Mouse (Mus musculus): ENCODE measurements around the gene Bod1l. TPM values are rescaled to one million over a fixed set of nuclear protein-coding genes. Genes with fewer than 3 reads are reported as not detected.

The Bod1l gene
- polyA plus RNA-seq (2015; fragmentation: Nextera tagmentation; extraction: Ambion mirVana): 30.6 and 30.8 TPM in 2 replicates

DNA sequence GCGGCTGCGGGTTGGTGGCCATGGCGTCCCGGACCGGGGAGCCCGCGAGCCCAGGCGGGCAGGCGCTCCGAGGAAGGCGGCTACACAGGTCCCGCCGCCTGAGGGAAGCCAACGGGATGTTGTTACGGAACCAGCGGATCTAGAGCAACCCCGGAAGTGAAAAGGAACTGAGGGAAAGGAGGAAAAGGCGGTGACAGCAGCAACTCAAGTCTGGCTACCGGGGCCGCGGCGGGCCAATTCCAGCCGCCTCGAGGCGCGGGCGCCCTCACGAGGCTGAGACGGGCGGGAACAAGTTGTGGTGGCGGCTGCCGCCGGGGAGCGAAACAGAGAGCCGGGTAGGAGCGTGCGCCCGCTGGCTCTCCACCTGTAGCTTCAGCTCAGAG, at the start of gene Bod1l:
TSS of gene Bod1l (minus strand) at position 169 of the 383 bp plus-strand sequence.
- WGBS: under 1% methylated on average over 38 of the region's 38 CpGs
- Histone ChIP-seq H3K27ac (peak within 1 kb of the TSS; percentile 62), H3K4me1 (replicated peaks) (peaks cover 22% of the 10 kb centered on the region), H3K4me3 (peak within 1 kb of the TSS; percentile 93), H3K9me3 (no peaks in the 10 kb centered on the region), H3K27me3 (no peaks in the 10 kb centered on the region), H3K4me2 (peak within 1 kb of the TSS; percentile 92), H3K9ac (peak within 1 kb of the TSS; percentile 94), H3K36me3 (no peaks in the 10 kb centered on the region)
- peak; percentile 98 for ATAC-seq (ENCODE audit: low FRiP score)

DNA sequence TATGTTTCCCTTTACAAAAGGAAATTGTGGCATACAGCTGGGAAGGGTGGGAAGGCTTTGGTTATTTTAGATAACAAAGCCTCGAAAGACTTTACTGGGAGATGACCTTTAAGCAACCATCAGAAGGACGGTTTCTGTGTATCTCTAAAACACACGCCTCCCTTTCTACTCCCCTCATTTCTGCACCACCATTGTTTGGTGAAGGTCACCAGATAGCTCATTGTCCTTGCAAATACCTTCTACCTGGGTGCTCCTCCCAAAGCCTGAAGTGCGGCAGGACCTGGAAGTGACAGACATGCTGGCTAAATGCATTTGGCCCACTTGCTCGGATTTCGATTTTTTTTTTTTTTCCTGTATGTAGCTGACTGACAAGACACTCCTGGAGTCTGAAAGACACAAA, 49.2 kb upstream of the Bod1l start:
- peaks cover 11% of the 10 kb centered on the region for H3K4me1 ChIP-seq (replicated peaks)
- no peak overlapping the region for H3K9ac ChIP-seq
- ATAC-seq (ENCODE audit: low FRiP score): no peak
- H3K27me3 ChIP-seq: no peaks in the 10 kb centered on the region
- no peaks in the 10 kb centered on the region for H3K36me3 ChIP-seq
- H3K4me3 ChIP-seq: no peak overlapping the region
- H3K9me3 ChIP-seq: no peaks in the 10 kb centered on the region
- no peak overlapping the region for H3K4me2 ChIP-seq
- no peak overlapping the region for H3K27ac ChIP-seq
- 84% methylated on average over 6 of the region's 6 CpGs for WGBS

DNA sequence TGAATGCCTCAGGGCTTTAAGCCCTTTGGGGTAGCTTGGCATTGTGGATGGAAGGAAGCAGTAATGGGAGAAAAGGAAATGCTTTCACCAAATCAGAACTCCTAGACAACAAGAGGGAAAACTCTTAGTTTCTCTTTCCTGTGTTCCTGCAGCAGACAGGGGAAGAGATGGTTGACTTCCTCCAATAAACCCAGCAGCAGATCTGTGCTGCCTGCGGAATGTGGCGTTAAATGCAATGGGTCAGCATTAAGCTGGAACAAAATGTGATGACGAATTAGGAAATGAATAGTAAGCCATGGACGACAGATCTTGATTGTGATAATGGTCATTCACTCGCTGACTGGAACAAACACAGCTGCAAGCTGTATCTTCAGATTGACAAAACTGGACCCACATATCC, 46.8 kb upstream of the Bod1l start:
- H3K27me3 ChIP-seq: 0 out of 2 replicates have a peak, but pooled peaks cover 3% of the 10 kb centered on the region
- 67% methylated on average over 5 of the region's 5 CpGs for WGBS
- H3K4me2 ChIP-seq: no peak overlapping the region
- no peak overlapping the region for H3K4me3 ChIP-seq
- no peaks in the 10 kb centered on the region for H3K9me3 ChIP-seq
- H3K36me3 ChIP-seq: no peaks in the 10 kb centered on the region
- H3K27ac ChIP-seq: no peak overlapping the region
- peaks cover 11% of the 10 kb centered on the region for H3K4me1 ChIP-seq (replicated peaks)
- H3K9ac ChIP-seq: no peak overlapping the region
- ATAC-seq (ENCODE audit: low FRiP score): no peak

DNA sequence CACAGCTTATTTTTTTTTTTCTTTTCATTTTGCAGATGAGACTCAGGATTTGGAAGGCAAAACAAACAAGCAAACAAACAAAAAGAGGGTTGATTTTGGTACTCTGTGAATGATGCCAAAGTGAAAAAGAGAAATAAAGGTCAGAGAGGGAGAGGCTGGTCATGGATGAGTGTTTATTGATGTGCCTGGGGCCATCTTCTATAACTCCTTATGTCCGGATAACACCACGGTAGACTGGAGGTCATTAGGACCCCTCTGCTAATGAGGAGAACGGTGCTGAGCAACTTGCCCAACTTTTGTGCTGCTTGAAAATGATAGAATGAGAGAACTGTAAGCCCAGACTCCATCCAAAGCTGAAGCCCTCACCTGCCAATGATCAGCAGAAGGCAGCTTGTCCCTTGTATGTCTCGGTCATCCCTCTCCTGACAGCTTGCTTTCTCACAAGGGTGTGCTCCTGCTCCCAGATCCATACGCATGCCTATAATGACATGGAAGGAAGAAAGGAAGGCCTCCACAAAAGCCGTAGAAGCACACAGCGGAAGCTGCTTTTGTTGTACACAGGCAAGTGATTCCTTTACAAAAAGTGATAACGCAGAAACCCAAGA, 45.2 kb upstream of the Bod1l start:
- Histone ChIP-seq H3K4me2 (no peak overlapping the region), H3K4me3 (no peak overlapping the region), H3K36me3 (no peaks in the 10 kb centered on the region), H3K9ac (no peak overlapping the region), H3K9me3 (no peaks in the 10 kb centered on the region), H3K27me3 (0 out of 2 replicates have a peak, but pooled peaks cover 3% of the 10 kb centered on the region), H3K27ac (peak overlapping the region; percentile 9), H3K4me1 (replicated peaks) (peaks cover 11% of the 10 kb centered on the region)
- 64% methylated on average over 8 of the region's 8 CpGs for WGBS
- ATAC-seq (ENCODE audit: low FRiP score): peak; percentile 33; the same call in 1 of the 2 replicates

DNA sequence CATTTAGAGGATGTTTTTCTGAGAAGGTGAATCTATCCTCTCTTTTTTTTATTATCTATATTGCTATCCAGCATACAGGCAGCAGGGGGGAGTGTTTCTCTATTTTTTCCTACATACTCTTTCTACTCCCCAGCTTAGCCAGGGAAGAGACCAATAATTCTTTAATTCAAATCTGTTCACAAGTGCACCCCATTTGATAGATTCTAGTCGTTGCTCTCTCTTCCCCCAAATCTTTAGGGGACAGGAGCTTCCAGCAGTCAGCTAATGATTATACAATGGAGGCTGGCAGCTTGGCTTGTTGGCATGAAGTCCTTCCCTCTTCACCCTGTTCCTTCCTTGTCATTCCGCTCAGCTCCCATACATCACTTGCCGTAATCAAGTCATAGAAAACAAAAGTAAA, 44.7 kb upstream of the Bod1l start:
- WGBS: 33% methylated on average over 3 of the region's 3 CpGs
- H3K9ac ChIP-seq: no peak overlapping the region
- no peak overlapping the region for H3K27ac ChIP-seq
- no peaks in the 10 kb centered on the region for H3K9me3 ChIP-seq
- peaks cover 11% of the 10 kb centered on the region for H3K4me1 ChIP-seq (replicated peaks)
- H3K36me3 ChIP-seq: no peaks in the 10 kb centered on the region
- H3K4me3 ChIP-seq: no peak overlapping the region
- H3K27me3 ChIP-seq: 0 out of 2 replicates have a peak, but pooled peaks cover 3% of the 10 kb centered on the region
- H3K4me2 ChIP-seq: no peak overlapping the region
- peak; percentile 83 for ATAC-seq (ENCODE audit: low FRiP score)

DNA sequence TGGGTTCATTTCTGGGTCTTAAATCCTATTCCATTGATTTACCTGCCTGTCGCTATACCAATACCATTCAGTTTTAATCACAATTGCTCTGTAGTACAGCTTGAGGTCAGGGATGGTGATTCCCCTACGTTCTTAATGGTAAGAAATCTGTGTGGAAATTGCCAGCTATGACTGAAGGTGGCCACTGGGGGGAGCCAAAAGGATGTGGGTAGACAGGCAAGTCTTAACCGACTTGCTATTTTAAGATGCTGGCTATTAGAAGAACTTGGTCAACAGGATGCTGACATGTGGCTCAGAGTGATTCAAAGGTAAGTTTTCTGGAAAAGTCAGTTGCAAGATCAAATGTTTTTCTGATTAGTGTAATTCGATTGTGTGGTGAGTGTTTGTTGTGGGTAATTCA, 43.6 kb upstream of the Bod1l start:
- H3K4me2 ChIP-seq: no peak overlapping the region
- H3K9ac ChIP-seq: no peak overlapping the region
- H3K4me3 ChIP-seq: no peak overlapping the region
- 0 out of 2 replicates have a peak, but pooled peaks have one; percentile 26 for ATAC-seq (ENCODE audit: low FRiP score)
- peaks cover 11% of the 10 kb centered on the region for H3K4me1 ChIP-seq (replicated peaks)
- H3K27ac ChIP-seq: no peak overlapping the region
- H3K9me3 ChIP-seq: no peaks in the 10 kb centered on the region
- H3K36me3 ChIP-seq: no peaks in the 10 kb centered on the region
- 0 out of 2 replicates have a peak, but pooled peaks cover 3% of the 10 kb centered on the region for H3K27me3 ChIP-seq
- WGBS: 19% methylated on average over 4 of the region's 4 CpGs

DNA sequence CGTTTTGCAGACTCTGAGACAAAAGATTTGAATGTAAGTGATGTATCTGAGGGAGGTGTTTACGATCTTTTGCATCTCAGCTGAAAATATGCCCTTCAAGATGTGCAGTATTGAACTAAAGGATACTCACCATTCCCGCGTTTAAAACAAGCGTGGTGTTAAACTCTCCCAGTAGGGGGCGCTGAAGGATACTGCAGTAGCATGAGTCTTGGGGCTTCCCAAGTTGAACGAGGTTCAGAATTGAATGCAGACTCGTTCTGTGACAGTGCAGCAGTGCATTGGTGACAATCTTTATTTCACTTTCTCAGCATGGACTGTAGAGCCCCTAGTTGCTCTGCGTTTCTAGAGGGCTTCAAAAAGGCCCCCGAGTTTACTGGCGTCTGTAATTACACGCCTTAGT, 40.4 kb upstream of the Bod1l start:
- no peaks in the 10 kb centered on the region for H3K36me3 ChIP-seq
- H3K27me3 ChIP-seq: 0 out of 2 replicates have a peak, but pooled peaks cover 3% of the 10 kb centered on the region
- H3K4me3 ChIP-seq: no peak overlapping the region
- no peaks in the 10 kb centered on the region for H3K9me3 ChIP-seq
- no peak for ATAC-seq (ENCODE audit: low FRiP score)
- H3K9ac ChIP-seq: no peak overlapping the region
- H3K4me1 ChIP-seq (replicated peaks): peaks cover 8% of the 10 kb centered on the region
- 22% methylated on average over 12 of the region's 12 CpGs for WGBS
- H3K4me2 ChIP-seq: no peak overlapping the region
- no peak overlapping the region for H3K27ac ChIP-seq

DNA sequence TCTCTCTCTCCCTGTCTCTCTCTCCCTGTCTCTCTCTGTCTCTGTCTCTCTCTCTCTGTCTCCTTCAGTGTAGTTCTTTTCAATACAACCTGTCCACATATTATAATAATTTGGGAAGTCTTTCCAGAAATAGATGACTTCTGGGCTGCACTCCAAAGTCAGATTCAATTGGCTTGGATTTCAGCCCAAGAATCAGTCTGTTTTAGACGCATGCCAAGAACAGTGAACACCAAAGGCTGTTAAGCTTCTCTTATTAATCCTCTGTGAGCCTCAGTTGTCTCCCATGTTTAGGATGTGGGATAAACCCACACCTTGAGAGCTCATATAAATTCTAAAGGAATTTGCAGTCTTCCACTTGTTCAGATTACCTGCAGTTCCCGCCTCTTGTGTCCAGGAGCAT, 27.0 kb upstream of the Bod1l start:
- ATAC-seq (ENCODE audit: low FRiP score): no peak
- Histone ChIP-seq H3K27ac (no peak overlapping the region), H3K9me3 (no peaks in the 10 kb centered on the region), H3K27me3 (no peaks in the 10 kb centered on the region), H3K4me3 (no peak overlapping the region), H3K9ac (no peak overlapping the region), H3K4me1 (replicated peaks) (no peaks in the 10 kb centered on the region), H3K36me3 (no peaks in the 10 kb centered on the region), H3K4me2 (no peak overlapping the region)
- 88% methylated on average over 2 of the region's 2 CpGs for WGBS

DNA sequence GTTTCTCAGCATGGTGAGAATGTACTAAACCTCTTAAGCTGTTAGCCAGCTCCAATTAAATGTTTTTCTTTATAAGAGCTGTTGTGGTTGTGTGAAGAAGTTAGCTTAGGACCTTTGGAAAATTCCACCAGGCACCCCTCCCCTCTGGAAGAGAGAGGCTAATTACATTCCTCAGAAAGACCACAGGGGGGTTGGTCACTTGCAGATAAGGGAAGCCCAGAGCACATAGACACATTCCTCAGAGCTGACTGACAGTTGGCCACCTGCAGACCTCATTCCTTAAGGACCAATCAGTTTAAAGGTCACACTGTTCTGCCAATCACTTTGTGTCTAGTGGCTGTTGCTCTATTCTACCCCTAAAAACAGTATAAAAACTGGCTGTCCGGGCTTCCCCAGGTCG, 11.7 kb upstream of the Bod1l start:
- no peak overlapping the region for H3K9ac ChIP-seq
- no peaks in the 10 kb centered on the region for H3K36me3 ChIP-seq
- no peak for ATAC-seq (ENCODE audit: low FRiP score)
- H3K4me2 ChIP-seq: no peak overlapping the region
- no peaks in the 10 kb centered on the region for H3K27me3 ChIP-seq
- 89% methylated on average over 2 of the region's 2 CpGs for WGBS
- H3K4me3 ChIP-seq: no peak overlapping the region
- no peak overlapping the region for H3K27ac ChIP-seq
- H3K4me1 ChIP-seq (replicated peaks): no peaks in the 10 kb centered on the region
- no peaks in the 10 kb centered on the region for H3K9me3 ChIP-seq

DNA sequence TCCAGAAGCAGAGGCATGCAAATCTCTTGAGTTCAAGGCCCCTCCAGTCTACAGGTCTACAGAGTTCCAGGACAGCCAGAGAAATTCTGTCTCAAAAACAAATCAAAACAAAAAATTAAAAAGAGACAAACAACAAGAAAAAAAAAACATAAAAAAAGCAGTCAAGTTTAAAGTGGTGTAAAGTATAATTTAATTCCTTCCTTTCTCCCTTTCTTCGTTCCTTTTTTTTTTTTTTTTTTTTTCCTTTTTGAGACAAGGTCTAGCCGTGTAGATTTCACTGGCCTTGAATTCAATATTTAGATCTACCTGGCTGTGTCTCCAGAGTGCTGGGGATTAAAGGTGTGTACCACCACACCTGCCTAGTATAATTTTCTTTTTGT, 1.4 kb upstream of the Bod1l start:
- no peaks in the 10 kb centered on the region for H3K27me3 ChIP-seq
- peak overlapping the region; percentile 92 for H3K4me2 ChIP-seq
- WGBS: 66% methylated on average over 2 of the region's 2 CpGs
- no peak overlapping the region; the same call in 1 of the 2 replicates for H3K4me3 ChIP-seq
- H3K36me3 ChIP-seq: no peaks in the 10 kb centered on the region
- no peaks in the 10 kb centered on the region for H3K9me3 ChIP-seq
- H3K9ac ChIP-seq: 0 out of 2 replicates have a peak overlapping the region, but pooled peaks have one; percentile 49
- H3K27ac ChIP-seq: no peak overlapping the region
- H3K4me1 ChIP-seq (replicated peaks): peaks cover 22% of the 10 kb centered on the region
- no peak for ATAC-seq (ENCODE audit: low FRiP score)

DNA sequence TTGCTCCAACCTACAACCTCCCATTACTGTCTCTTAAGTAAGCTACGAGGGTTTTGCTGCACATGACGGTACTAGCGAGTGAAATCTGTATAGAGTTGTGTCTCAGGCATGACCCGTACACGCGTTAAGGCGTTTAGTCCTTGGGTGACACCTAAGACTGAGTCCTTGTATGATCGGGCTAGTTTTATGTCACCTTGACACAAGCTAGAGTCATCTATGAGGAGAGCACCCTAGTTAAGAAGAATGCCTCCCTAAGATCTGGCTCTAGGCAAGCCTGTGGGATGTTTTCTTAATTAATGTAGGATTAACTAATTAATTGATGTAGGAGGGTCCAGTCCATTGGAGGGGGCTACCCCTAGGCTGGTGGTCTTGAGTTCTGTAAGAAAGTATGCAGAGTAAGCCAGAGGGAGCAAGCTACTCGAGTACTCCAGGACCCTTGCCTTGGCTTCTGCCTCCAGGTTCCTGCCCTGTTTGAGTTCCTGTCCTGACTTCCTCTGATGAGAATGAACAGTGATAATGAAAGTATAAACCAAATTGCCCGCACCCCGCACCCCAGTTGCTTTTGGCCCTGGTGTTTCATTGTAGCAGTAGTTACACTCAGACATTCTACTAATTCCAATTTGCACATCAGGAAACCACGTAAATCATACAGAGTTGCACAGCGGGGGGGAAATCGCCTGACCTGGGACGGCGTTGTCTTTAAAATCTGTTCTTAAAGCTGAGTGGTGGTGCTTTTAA, 874 bp upstream of the Bod1l start:
- 21% methylated on average over 16 of the region's 16 CpGs for WGBS

DNA sequence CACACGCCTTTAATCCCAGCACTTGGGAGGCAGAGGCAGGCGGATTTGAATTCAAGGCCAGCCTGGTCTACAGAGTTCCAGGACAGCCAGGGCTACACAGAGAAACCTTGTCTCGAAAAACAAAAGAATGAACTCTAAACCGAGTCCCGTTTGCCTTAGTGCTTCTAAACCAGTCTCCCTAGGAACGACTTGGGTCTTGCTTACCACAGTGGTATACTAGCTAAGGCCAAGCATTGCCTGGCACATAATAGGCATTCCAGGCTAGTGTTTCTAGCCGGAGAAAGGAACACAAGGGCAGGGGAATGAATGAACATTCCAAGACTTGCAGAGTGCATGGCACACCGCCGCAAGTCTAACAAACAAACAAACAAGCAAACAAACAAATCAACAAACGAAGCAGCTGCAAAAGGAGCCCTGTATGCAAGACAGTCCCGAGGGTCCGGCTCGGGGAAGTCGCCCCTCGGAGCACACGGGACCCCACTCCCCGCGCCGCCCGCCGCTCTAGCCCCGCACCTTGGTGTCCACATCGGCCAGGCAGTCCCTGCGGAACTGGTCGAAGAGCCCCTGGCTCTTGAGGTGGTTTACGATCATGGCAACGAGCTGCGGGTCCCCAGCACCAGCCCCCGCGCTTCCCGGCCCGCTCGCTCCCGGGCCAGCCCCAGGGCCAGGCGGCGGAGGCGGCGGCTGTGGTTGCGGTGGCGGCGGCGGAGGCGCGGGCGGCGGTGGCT, 532 bp downstream of the Bod1l start:
- Histone ChIP-seq H3K4me3 (peak overlapping the region; percentile 93), H3K9me3 (no peaks in the 10 kb centered on the region), H3K27me3 (no peaks in the 10 kb centered on the region), H3K4me2 (peak overlapping the region; percentile 92), H3K36me3 (no peaks in the 10 kb centered on the region), H3K9ac (peak overlapping the region; percentile 94), H3K4me1 (replicated peaks) (peaks cover 22% of the 10 kb centered on the region), H3K27ac (peak overlapping the region; percentile 62)
- peak; percentile 84 for ATAC-seq (ENCODE audit: low FRiP score)
- WGBS: under 1% methylated on average over 46 of the region's 46 CpGs

More for the DNA sequence above, 874 bp upstream of the Bod1l start:
- H3K4me1 ChIP-seq (replicated peaks): peaks cover 22% of the 10 kb centered on the region
- H3K4me3 ChIP-seq: peak overlapping the region; percentile 93
- H3K36me3 ChIP-seq: no peaks in the 10 kb centered on the region
- peak; percentile 47 for ATAC-seq (ENCODE audit: low FRiP score)
- no peaks in the 10 kb centered on the region for H3K27me3 ChIP-seq
- H3K27ac ChIP-seq: no peak overlapping the region
- H3K9ac ChIP-seq: peak overlapping the region; percentile 49; the same call in 1 of the 2 replicates
- H3K9me3 ChIP-seq: no peaks in the 10 kb centered on the region
- H3K4me2 ChIP-seq: peak overlapping the region; percentile 92
